In genomic region chr5:54051056-54051455, GRCm38 (mm10) we compare ENCODE assay signal across 18 mouse cellular contexts. TPM values are rescaled to one million over a fixed set of nuclear protein-coding genes. Genes with fewer than 3 reads are reported as not detected.
DNase-seq lines count a peak whose midpoint lies in the region.
"Had no signal": no experiment of that assay in that cellular context is flagged by ENCODE, and none has a peak within 500 bp of the region (broad histone marks: within the 10 kb centered on the region; RNA-seq: fewer than 3 reads in every experiment).

No protein-coding gene starts in this region.

- intact Hi-C loops in heart, postnatal 14 days (cut with DNase I), result no loop called here

- peak; percentile 41 for DNase-seq in adrenal gland, postnatal 14 days
- DNase-seq in adrenal gland, adult 18-20 months (ENCODE audit: low spot score in 2 of 2), result no peak
- DNase-seq in kidney, adult 9 months, result peak; percentile 20
- DNase-seq in kidney, adult 8-10 months, result no peak
- peak; percentile 7 for DNase-seq in NIH3T3 (ENCODE audit: low read depth)
- peak; percentile 51 for DNase-seq in testis, postnatal 10 days (ENCODE audit: low spot score)
- no peak for DNase-seq in heart, postnatal 14 days
- DNase-seq in retina, embryonic 14.5 days (ENCODE audit: low spot score), result no peak
- DNase-seq: cerebellum, adult 9-11 months; embryo, embryonic 11 days; heart, adult 11 months; heart, postnatal 36 days; kidney, adult 18-20 months; kidney, postnatal 4 days; lung, adult 2 months; lung, postnatal 4 days; right cerebral cortex, adult 18-20 months; thymus, postnatal 14 days had no signal

RNA-seq across cellular contexts. Expression of gene Stim2, which starts 52.8 kb away (rescaled TPM):
- total RNA-seq in adrenal gland, postnatal 14 days (2021), result 26.9 and 30.5 TPM in 2 replicates
- 10 to 100 TPM; 27.5 to 28.7 TPM for total RNA-seq in adrenal gland, adult 18-20 months (2021)
- 10 to 100 TPM; 19.9 to 23.5 TPM for total RNA-seq in heart, postnatal 14 days (2021)

Comparison
In these comparisons a context has a peak if more than half of its experiments do, and no peak if none do; other contexts are left out.
1. DNase-seq: peak in adrenal gland, postnatal 14 days (single experiment), kidney, adult 9 months (single experiment), NIH3T3 (single experiment) and testis, postnatal 10 days (single experiment); none in adrenal gland, adult 18-20 months (0 of 2), kidney, adult 8-10 months (0 of 2), heart, postnatal 14 days (0 of 2) and retina, embryonic 14.5 days (single experiment).